Mouse (Mus musculus) heart, postnatal 0 days (tissue): ENCODE results near the gene Resf1.

ENCODE experiments used
- CTCF ChIP-seq: IDR thresholded peaks from 2 replicates; pipeline ENCODE4 v1.5.1; 2016; ENCODE audit warnings: antibody characterized with exemption, control low read depth, low read depth
- EP300 ChIP-seq: IDR thresholded peaks from 2 replicates; pipeline ENCODE4 v1.6.1; 2016; ENCODE audit warnings: antibody characterized with exemption, low read depth

DNA sequence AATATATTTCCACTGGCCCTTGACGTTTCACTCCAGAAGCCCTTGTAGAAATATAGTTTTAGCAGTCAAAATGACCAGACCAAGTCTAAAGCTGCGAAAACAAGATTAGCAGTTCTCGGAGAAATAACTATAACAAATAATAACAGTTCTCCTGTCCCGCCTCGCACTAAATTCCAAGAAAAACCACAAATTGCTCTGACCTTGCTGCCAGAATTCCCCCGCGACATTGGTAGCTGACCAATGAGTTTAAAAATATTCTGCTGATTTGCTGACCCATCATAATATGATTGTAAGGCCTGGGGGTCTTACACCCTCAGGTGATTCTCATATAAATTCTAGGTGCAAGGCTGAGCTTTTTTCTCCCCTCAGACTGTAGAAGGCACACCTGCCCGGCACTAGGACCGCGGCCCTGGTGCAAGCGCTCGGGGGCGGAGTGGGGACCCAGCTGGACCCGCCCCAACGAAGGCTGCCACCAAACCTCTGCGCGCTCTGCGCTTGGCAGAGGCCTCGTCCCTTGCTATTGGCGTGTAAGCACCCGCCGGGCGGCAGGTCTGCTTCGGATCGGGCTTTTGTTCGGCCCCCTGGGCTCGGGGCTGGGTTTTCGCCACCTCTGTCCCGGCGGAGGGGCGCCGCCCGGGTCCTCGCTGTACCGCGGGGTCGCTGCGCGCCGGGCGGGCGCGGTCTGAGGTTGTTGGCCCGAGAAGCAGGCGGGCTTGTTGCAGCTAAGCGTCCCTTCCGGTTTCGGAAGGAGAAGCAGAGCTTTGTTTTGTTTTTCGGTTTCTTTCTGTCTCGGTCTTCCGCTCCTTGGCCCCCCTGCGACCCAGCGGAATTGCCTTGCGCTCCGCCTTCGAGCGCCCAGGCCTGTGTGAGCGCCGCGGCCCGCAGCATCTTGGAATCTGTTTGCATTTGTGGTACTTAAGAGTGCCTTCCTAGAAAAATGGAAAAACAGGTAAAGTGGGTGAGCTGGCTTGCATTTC lies at the start of gene Resf1:
- TF ChIP-seq CTCF, result no peak
- TF ChIP-seq EP300, result peak; percentile 25; the same call in 1 of the 2 replicates
